Mouse (Mus musculus): ENCODE results near the gene Dctn2. TPM values are rescaled to one million over a fixed set of nuclear protein-coding genes. Genes with fewer than 3 reads are reported as not detected.

The Dctn2 gene
- 89.0 to 104 TPM (median 92.1 TPM) in 3 replicates for total RNA-seq (2017)

- ATAC-seq (replicated peaks; ENCODE audit: insufficient number of reproducible peaks, low FRiP score, low TSS enrichment, poor library complexity, severe bottlenecking), result peak; percentile 98
Measured at GRCm38 (mm10) chr10:127266112-127267091, at the start of gene Dctn2. Gene Dctn2, plus strand, starts transcription at chr10:127266368.

GRCm38 (mm10) chr10:127216456-127216855 is 49.7 kb upstream of the Dctn2 start:
- ATAC-seq (replicated peaks; ENCODE audit: insufficient number of reproducible peaks, low FRiP score, low TSS enrichment, poor library complexity, severe bottlenecking), result no peak

- no peak for ATAC-seq (replicated peaks; ENCODE audit: insufficient number of reproducible peaks, low FRiP score, low TSS enrichment, poor library complexity, severe bottlenecking)
Measured at GRCm38 (mm10) chr10:127217177-127217576, 49.0 kb upstream of the Dctn2 start.

- no peak for ATAC-seq (replicated peaks; ENCODE audit: insufficient number of reproducible peaks, low FRiP score, low TSS enrichment, poor library complexity, severe bottlenecking)
Measured at GRCm38 (mm10) chr10:127218339-127218738, 47.8 kb upstream of the Dctn2 start.

- no peak for ATAC-seq (replicated peaks; ENCODE audit: insufficient number of reproducible peaks, low FRiP score, low TSS enrichment, poor library complexity, severe bottlenecking)
Measured at GRCm38 (mm10) chr10:127225213-127225612, 41.0 kb upstream of the Dctn2 start.

GRCm38 (mm10) chr10:127225732-127226131 is 40.4 kb upstream of the Dctn2 start:
- ATAC-seq (replicated peaks; ENCODE audit: insufficient number of reproducible peaks, low FRiP score, low TSS enrichment, poor library complexity, severe bottlenecking), result no peak

- no peak for ATAC-seq (replicated peaks; ENCODE audit: insufficient number of reproducible peaks, low FRiP score, low TSS enrichment, poor library complexity, severe bottlenecking)
Measured at GRCm38 (mm10) chr10:127226318-127226895, 39.8 kb upstream of the Dctn2 start.

GRCm38 (mm10) chr10:127227163-127227562 is 39.0 kb upstream of the Dctn2 start:
- no peak for ATAC-seq (replicated peaks; ENCODE audit: insufficient number of reproducible peaks, low FRiP score, low TSS enrichment, poor library complexity, severe bottlenecking)

- ATAC-seq (replicated peaks; ENCODE audit: insufficient number of reproducible peaks, low FRiP score, low TSS enrichment, poor library complexity, severe bottlenecking), result peak; percentile 73
Measured at GRCm38 (mm10) chr10:127228897-127229296, 37.3 kb upstream of the Dctn2 start.

- no peak for ATAC-seq (replicated peaks; ENCODE audit: insufficient number of reproducible peaks, low FRiP score, low TSS enrichment, poor library complexity, severe bottlenecking)
Measured at GRCm38 (mm10) chr10:127230693-127231092, 35.5 kb upstream of the Dctn2 start.

GRCm38 (mm10) chr10:127231741-127232140 is 34.4 kb upstream of the Dctn2 start:
- no peak for ATAC-seq (replicated peaks; ENCODE audit: insufficient number of reproducible peaks, low FRiP score, low TSS enrichment, poor library complexity, severe bottlenecking)

- ATAC-seq (replicated peaks; ENCODE audit: insufficient number of reproducible peaks, low FRiP score, low TSS enrichment, poor library complexity, severe bottlenecking), result no peak
Measured at GRCm38 (mm10) chr10:127233141-127233540, 33.0 kb upstream of the Dctn2 start.

- ATAC-seq (replicated peaks; ENCODE audit: insufficient number of reproducible peaks, low FRiP score, low TSS enrichment, poor library complexity, severe bottlenecking), result no peak
Measured at GRCm38 (mm10) chr10:127236541-127236940, 29.6 kb upstream of the Dctn2 start.

GRCm38 (mm10) chr10:127238241-127238824 is 27.8 kb upstream of the Dctn2 start:
- no peak for ATAC-seq (replicated peaks; ENCODE audit: insufficient number of reproducible peaks, low FRiP score, low TSS enrichment, poor library complexity, severe bottlenecking)

- no peak for ATAC-seq (replicated peaks; ENCODE audit: insufficient number of reproducible peaks, low FRiP score, low TSS enrichment, poor library complexity, severe bottlenecking)
Measured at GRCm38 (mm10) chr10:127250810-127251209, 15.4 kb upstream of the Dctn2 start.

GRCm38 (mm10) chr10:127255625-127256345 is 10.4 kb upstream of the Dctn2 start:
- no peak for ATAC-seq (replicated peaks; ENCODE audit: insufficient number of reproducible peaks, low FRiP score, low TSS enrichment, poor library complexity, severe bottlenecking)

GRCm38 (mm10) chr10:127257790-127258189 is 8.4 kb upstream of the Dctn2 start:
- ATAC-seq (replicated peaks; ENCODE audit: insufficient number of reproducible peaks, low FRiP score, low TSS enrichment, poor library complexity, severe bottlenecking), result no peak

GRCm38 (mm10) chr10:127258489-127258888 is 7.7 kb upstream of the Dctn2 start:
- no peak for ATAC-seq (replicated peaks; ENCODE audit: insufficient number of reproducible peaks, low FRiP score, low TSS enrichment, poor library complexity, severe bottlenecking)

Data from monocyte, adult 5-6 weeks (primary cell).